8 mouse cellular contexts compared by ENCODE assay signal in genomic region chr12:77949474-77950017, GRCm38 (mm10).
DNase-seq lines count a peak whose midpoint lies in the region; ATAC-seq lines count a peak whose summit lies in the region.

No protein-coding gene starts in this region.

- H3K27me3 ChIP-seq in hindbrain, embryonic 13.5 days, result no peaks in the 10 kb centered on the region
- H3K27me3 ChIP-seq in liver, embryonic 16.5 days (ENCODE audit: control insufficient read depth, insufficient read depth, low read depth, low read length), result no peaks in the 10 kb centered on the region
- no peaks in the 10 kb centered on the region for H3K27me3 ChIP-seq in neural tube, embryonic 15.5 days (replicated peaks)

- H3K4me2 ChIP-seq in hindbrain, embryonic 13.5 days, result peak overlapping the region; percentile 49
- H3K4me2 ChIP-seq in liver, embryonic 16.5 days (ENCODE audit: low read depth, low read length), result peak overlapping the region; percentile 19
- H3K4me2 ChIP-seq in neural tube, embryonic 15.5 days, result peak overlapping the region; percentile 52

- no peaks in the 10 kb centered on the region; the same call in none of the 2 replicates for H3K4me1 ChIP-seq in hindbrain, embryonic 13.5 days (replicated peaks)
- H3K4me1 ChIP-seq in liver, embryonic 16.5 days (ENCODE audit: control insufficient read depth, low read depth, low read length), result no peaks in the 10 kb centered on the region; the same call in 1 of the 2 replicates
- H3K4me1 ChIP-seq in neural tube, embryonic 15.5 days, result peaks cover 13% of the 10 kb centered on the region

- H3K9ac ChIP-seq in hindbrain, embryonic 13.5 days, result peak overlapping the region; percentile 53; the same call in 1 of the 2 replicates
- no peak overlapping the region for H3K9ac ChIP-seq in liver, embryonic 16.5 days (ENCODE audit: low read depth, low read length)
- 0 out of 2 replicates have a peak overlapping the region, but pooled peaks have one; percentile 5 for H3K9ac ChIP-seq in neural tube, embryonic 15.5 days (replicated peaks)

- H3K4me3 ChIP-seq in hindbrain, embryonic 13.5 days, result 0 out of 2 replicates have a peak overlapping the region, but pooled peaks have one; percentile 3
- H3K4me3 ChIP-seq in liver, embryonic 16.5 days (ENCODE audit: low read depth, low read length), result peak overlapping the region; percentile 21; the same call in 1 of the 2 replicates
- peak overlapping the region; percentile 25 for H3K4me3 ChIP-seq in neural tube, embryonic 15.5 days (replicated peaks)

- ATAC-seq in hindbrain, embryonic 13.5 days (ENCODE audit: low FRiP score), result no peak
- ATAC-seq in liver, embryonic 16.5 days (ENCODE audit: low read depth), result peak; percentile 55; the same call in 1 of the 2 replicates
- ATAC-seq in neural tube, embryonic 15.5 days (ENCODE audit: low FRiP score), result peak; percentile 38; the same call in 1 of the 2 replicates

- H3K36me3 ChIP-seq in hindbrain, embryonic 13.5 days, result no peaks in the 10 kb centered on the region
- no peaks in the 10 kb centered on the region for H3K36me3 ChIP-seq in liver, embryonic 16.5 days (ENCODE audit: control insufficient read depth, insufficient read depth)
- no peaks in the 10 kb centered on the region for H3K36me3 ChIP-seq in neural tube, embryonic 15.5 days

- H3K27ac ChIP-seq in hindbrain, embryonic 13.5 days, result no peak overlapping the region
- no peak overlapping the region for H3K27ac ChIP-seq in liver, embryonic 16.5 days (ENCODE audit: low read length)
- peak overlapping the region; percentile 67 for H3K27ac ChIP-seq in neural tube, embryonic 15.5 days (replicated peaks)

- peak; percentile 45 for DNase-seq in embryo, embryonic 10 days (ENCODE audit: low spot score)
- DNase-seq in embryo, embryonic 9.5 days (ENCODE audit: extremely low spot score), result no peak
- peak; percentile 34 for DNase-seq in embryo, embryonic 10.5 days (ENCODE audit: low spot score)
- peak; percentile 52 to 63 for DNase-seq in layer of hippocampus, adult 8-10 months (ENCODE audit: low spot score in 2 of 2)
- no peak for DNase-seq in spleen, postnatal 4 days (ENCODE audit: low spot score in 2 of 2)

- 37% methylated on average over 16 of the region's 16 CpGs for WGBS in hindbrain, embryonic 13.5 days
- WGBS in liver, embryonic 16.5 days (ENCODE audit: insufficient replicate concordance), result 14% methylated on average over 16 of the region's 16 CpGs
- WGBS in neural tube, embryonic 15.5 days, result 35% methylated on average over 16 of the region's 16 CpGs

- no peaks in the 10 kb centered on the region for H3K9me3 ChIP-seq in hindbrain, embryonic 13.5 days
- no peaks in the 10 kb centered on the region for H3K9me3 ChIP-seq in liver, embryonic 16.5 days (replicated peaks; ENCODE audit: control insufficient read depth, low read length)
- H3K9me3 ChIP-seq in neural tube, embryonic 15.5 days (replicated peaks), result no peaks in the 10 kb centered on the region

Comparison
In these comparisons a context has a peak if more than half of its experiments do, and no peak if none do; other contexts are left out.
1. DNase-seq: peak in embryo, embryonic 10 days (single experiment), embryo, embryonic 10.5 days (single experiment) and layer of hippocampus, adult 8-10 months (2 of 2); none in embryo, embryonic 9.5 days (single experiment) and spleen, postnatal 4 days (0 of 2).
2. Peak in every context shown above with its lines, with median percentiles within 50 percentile points of each other: H3K4me2 ChIP-seq and H3K4me3 ChIP-seq.